Mouse (Mus musculus) fibroblast of lung, adult 2 months (primary cell): ENCODE measurements around the gene Slc7a3.
"Not testable (repeated sequence)": the region's sequence is repeated elsewhere in the genome, so short reads cannot be mapped to it uniquely, and the experiment has no call there.

Source experiments
- DNase-seq: peaks from one replicate; pipeline ENCODE4 v3.0.0-alpha.2; 2011; ENCODE audit warnings: low read depth

Gene Slc7a3

GRCm38 (mm10) chrX:101085920-101086319 is at the start of gene Slc7a3:
Gene Slc7a3, minus strand, starts transcription at chrX:101086020.
- DNase-seq, result no peak

GRCm38 (mm10) chrX:101131992-101132791 is 46.4 kb upstream of the Slc7a3 start:
- no peak for DNase-seq

GRCm38 (mm10) chrX:101131001-101131400 is 45.2 kb upstream of the Slc7a3 start:
- DNase-seq, result no peak

GRCm38 (mm10) chrX:101128559-101128958 is 42.7 kb upstream of the Slc7a3 start:
- no peak for DNase-seq

GRCm38 (mm10) chrX:101126977-101127376 is 41.2 kb upstream of the Slc7a3 start:
- no peak for DNase-seq

- no peak for DNase-seq
Measured at GRCm38 (mm10) chrX:101126474-101126955, 40.7 kb upstream of the Slc7a3 start.

GRCm38 (mm10) chrX:101120546-101120945 is 34.7 kb upstream of the Slc7a3 start:
- no peak for DNase-seq

- DNase-seq, result not testable (repeated sequence)
Measured at GRCm38 (mm10) chrX:101085211-101085610, 609 bp downstream of the Slc7a3 start.

GRCm38 (mm10) chrX:101084192-101084591 is 1.6 kb downstream of the Slc7a3 start:
- DNase-seq, result no peak

- no peak for DNase-seq
Measured at GRCm38 (mm10) chrX:101065245-101065644, 20.6 kb downstream of the Slc7a3 start.

GRCm38 (mm10) chrX:101063503-101063902 is 22.3 kb downstream of the Slc7a3 start:
- no peak for DNase-seq

- no peak for DNase-seq
Measured at GRCm38 (mm10) chrX:101059541-101059940, 26.3 kb downstream of the Slc7a3 start, which contains the start of gene Tex11. Gene Tex11, minus strand, starts transcription at chrX:101059667.
